Mouse (Mus musculus) adrenal gland, adult 18-20 months (tissue): ENCODE measurements around the gene Atp13a3. TPM values are rescaled to one million over a fixed set of nuclear protein-coding genes. Genes with fewer than 3 reads are reported as not detected.
"Not testable (repeated sequence)": the region's sequence is repeated elsewhere in the genome, so short reads cannot be mapped to it uniquely, and the experiment has no call there.

Experiments used
- DNase-seq, 2 experiments: peaks; one replicate each; pipeline ENCODE4 v3.0.0; 2021 to 2022; ENCODE audit warnings: low spot score in 2 of 2
- total RNA-seq, 2 experiments: library from RNA; stranded (reverse); gene quantifications; 1 replicate in 1 of 2; 2 replicates in 1 of 2; pipeline ENCODE4 v1.2.3; 2021

Gene Atp13a3
- total RNA-seq, 2 experiments from 2014 or later: 91.0 to 99.7 TPM

DNA sequence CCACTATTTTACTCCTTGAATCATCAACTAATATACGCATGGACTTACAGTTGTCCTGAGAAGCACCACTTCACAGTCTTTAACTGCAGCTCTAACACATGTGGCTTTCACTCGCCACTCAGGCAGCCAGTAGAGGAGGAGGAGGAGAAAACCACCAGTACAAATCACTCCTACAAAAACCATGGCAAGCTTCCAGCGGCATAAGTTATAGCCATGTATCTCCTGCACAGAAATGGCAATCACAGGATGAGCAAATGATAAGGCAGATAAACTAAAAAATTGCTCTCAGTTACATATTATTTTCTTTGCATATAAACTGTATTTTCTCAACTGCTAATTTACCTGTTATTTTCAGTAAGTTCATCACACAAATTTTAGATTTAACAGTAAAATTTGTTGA lies 43.2 kb downstream of the Atp13a3 start:
- DNase-seq: no peak

DNA sequence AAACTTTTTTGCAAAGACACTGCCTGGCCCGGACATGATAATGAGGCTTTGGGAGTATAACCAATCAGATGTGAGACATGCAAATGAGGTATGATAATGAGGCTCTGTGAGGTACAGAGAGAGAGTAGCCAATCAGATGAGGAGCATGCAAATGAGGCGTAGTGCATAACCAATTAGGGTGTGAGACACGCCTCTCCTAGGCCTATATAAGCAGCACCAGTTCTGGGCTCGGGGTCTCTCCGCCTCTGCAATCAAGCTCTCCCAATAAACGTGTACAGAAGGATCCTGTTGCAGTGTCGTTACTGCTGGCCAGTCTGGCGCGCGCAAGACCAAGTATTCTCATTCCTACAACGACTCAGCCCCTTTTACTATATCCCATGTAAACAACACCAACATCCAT lies 52.3 kb downstream of the Atp13a3 start:
- not testable (repeated sequence) for DNase-seq

DNA sequence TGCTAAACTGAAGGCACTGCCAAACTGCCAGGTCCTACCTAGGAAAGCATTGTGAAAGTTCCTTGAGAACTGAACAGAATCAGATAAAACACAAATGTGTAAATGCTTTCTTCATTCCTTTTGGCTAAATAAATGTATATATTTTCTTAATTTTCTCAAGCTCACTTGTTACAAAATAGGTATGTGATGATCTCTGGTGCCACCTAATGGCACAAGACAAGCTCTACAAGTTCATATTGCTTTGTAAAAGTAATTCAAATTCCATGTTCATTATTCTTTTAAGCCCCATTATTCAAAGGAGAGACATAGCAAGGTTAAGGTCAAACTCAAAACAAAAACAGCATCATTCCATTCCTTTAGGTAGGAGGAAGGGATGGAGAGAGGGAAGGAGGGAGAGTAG lies 91.5 kb downstream of the Atp13a3 start:
- DNase-seq: no peak

DNA sequence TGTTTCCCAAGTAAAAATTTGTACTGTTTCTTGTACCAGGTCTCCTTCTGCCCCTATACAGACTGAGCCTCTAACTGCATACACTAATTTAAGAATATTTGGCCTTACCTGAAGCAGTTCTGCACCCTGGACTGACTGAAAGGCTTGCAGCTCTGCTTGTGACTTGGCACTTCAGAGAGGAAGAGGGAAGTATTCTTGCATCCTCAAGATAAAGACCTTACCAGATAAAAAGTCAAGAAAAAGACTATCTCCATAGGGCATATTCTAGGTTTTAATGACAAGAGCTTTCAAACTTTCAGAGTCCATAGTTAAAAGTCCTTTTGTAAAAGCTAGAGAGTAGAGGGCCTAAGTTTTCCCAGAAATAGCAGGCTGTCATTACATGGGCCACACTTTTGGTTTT lies 95.1 kb downstream of the Atp13a3 start, which contains the start of gene Gp5:
Gene Gp5, minus strand, starts transcription at position 133 of the 400 bp plus-strand sequence.
- DNase-seq: no peak

DNA sequence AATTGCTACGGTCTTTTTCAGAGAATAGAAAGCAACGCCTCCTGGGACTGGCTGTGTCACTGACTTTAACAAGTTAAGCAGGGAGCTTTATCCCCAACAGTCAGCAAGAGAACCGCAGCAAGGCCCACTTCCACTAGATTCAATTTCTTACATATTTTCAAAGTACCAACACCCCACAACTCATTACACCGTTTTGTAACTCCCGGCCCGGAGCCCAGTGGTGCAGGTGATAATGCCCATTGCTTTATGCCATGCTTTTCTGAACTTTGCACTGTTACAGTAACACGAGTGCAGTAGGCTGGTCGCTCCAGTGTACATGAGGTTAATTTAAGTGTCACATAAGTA lies 95.6 kb downstream of the Atp13a3 start:
- DNase-seq: no peak

DNA sequence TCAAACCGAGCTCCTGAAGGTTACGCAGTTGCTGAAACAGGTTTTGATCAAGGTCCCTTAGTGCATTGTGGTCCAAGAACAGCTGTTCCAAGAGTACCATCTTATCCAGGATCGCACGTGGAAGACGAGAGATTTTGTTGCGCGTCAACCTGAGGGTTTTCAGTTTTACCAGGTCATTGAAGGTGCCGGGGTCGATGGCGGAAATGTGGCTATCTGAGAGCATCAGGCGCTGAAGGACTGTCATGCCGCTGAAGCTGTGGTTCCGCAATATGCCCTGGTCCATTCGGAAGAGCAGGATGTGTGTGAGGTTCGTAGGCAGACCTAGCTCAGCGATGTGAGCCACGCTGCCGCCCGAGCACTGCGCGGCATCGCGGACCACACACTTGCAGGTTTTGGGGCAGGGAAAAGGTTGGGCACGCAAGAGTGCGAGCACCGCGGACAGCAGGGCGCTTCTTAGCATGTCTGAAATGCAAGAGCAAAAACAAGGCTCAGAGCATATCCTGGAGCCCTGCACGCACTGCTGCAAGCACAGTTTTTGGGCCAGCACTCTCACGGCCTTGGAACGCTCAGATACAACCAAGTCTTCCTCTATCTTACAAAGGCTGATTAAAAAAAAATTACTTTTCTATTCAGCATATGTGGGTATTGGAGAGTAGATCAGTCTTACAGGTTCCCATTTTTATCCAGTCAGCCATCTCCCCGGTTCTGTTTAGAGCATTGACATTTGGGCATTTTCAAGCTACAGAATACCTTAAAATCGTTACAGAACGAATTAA lies 96.2 kb downstream of the Atp13a3 start:
- DNase-seq: no peak

DNA sequence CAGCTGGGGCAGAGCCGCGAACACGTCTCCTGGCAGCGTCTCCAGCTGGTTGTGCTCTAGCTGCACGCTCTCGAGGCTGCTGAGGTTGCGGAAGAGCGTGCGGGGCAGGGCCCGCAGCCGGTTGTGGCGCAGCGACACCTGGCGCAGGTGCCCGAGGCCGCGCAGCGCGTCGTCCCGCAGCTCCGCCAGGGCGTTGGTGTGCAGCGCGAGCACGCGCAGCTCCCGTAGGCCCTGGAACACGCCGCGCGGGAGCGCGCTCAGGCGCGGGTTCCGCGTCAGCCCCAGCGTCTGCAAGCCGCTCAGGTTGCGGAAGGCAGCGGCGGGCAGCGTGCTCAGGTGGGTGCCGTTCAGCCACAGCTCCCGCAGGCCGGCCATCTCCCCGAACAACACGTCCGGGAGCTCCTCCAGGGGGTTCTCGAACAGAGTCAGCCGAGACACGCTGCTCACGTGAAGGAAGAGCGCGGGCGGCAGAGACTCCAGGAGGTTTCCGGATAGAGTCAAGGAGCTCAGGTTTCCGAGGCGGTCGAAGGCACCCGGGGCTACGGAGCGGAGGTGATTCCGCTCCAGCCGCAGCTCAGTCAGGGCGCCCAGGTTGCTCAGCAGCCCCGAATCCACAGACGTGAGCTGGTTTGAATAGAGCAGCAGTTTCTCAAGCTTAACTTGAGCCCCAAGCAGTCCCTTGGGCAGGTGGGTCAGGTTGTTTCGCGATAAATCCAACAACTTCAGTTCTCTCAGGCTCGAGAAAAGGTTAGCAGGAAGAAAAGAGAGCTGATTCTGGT lies 97.0 kb downstream of the Atp13a3 start:
- peak; percentile 14 to 31 for DNase-seq

DNA sequence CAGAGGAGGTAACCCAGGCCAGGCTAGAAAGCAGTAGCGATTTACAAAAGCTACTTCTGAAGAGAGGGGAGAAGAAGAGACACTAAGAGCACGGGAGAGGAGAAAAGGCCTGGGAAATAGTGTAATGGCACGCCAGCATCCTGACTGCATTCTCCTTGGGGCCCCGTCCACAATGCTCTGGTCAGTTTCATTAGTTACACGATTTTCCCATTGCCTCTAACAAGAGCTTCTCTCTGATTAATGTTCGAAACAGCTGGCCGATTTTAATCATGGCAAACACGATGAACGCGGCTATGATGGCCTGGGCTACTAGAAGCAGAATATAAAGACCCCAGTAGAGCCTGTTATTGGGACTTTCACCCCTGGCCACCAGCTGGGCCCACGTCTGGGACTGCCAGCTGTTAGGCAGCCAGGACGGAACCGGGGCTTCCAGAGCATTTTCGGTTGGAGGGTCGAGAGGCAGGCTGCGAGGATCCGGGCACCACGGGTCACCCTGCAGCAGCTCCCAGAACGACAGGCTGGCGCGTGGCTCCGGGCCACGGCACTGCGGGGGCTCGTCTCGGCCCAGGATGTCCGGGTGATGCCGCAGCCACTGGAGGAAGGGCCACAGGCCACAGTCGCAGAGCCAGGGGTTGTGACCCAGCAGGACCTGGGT lies 97.7 kb downstream of the Atp13a3 start:
- peak in 1 of 2 experiments; percentile 3 for DNase-seq

DNA sequence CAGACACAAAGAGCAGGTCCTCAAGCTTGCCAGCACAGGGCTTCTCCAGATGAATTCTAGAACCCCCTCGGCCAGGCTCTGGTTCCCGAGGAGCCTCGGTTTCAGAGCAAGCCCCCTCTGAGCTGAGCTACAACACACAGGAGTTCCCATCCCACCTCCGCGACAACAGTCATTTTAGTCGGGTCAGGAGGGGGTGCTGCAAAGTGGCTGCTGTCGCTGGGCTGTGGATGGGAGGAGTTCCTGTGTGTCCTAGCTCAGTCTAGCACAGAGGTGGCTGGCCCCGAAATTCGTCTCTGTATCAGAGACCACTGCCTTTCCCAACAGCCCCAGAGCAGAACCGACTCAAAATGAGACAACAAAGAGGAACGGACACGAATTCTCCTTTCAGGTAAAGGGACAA lies 98.5 kb downstream of the Atp13a3 start:
- DNase-seq: no peak

DNA sequence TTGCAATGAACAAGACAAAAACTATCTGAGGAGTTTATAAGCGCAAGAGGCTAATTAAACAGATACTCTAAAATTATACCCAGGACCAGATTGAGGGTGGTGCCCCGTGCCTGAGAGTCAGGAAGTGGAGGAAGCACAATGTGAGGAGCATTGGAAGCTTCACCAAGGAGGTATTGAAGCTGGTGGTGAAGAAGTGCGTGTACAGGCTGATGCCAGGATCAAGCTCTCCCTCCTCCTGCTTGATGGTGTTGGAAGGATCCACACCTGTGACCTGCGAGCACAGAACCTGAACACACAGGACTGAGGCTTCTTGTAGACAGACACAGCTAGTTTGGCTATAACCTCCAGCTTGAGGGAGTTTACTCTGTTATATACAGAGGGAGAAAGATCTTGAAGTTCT lies 99.7 kb downstream of the Atp13a3 start:
- DNase-seq: no peak

DNA sequence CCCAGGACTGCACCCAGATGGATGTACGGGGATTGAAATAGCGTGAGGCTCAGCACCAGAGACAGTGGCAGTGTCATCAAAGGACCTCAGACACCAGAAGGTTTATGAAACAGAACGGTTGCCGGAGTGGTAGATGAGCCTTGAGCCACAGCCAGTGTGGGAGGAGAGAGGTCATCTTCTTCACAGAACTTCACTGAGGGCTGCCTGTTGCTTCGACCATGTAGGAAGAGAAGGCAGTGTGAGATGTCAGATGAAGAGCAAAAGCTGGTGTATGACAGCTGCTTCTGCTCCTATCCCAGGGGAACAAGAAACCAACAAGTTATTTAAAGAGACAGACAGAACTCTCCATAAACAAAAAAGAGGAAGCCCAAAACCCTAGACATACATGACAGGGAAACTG lies 101.5 kb downstream of the Atp13a3 start:
- no peak for DNase-seq

DNA sequence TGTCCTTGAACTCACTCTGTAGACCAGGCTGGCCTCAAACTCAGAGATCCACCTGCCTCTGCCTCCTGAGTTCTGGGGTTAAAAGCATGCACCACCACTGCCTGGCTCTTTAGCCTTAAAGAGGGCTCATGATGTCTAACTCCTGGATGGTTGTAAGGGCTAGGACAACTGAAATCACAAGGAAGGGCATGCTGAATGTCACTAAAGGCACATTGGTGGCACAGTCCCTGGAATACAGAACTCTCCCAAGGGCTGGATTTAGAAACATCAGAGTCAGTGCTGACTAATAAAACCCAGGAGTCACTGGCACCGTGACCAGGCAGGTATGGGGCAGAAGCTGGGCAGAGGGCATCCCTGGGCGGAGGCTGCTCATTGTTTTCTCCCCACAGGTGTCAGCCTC lies 102.4 kb downstream of the Atp13a3 start:
- no peak for DNase-seq

DNA sequence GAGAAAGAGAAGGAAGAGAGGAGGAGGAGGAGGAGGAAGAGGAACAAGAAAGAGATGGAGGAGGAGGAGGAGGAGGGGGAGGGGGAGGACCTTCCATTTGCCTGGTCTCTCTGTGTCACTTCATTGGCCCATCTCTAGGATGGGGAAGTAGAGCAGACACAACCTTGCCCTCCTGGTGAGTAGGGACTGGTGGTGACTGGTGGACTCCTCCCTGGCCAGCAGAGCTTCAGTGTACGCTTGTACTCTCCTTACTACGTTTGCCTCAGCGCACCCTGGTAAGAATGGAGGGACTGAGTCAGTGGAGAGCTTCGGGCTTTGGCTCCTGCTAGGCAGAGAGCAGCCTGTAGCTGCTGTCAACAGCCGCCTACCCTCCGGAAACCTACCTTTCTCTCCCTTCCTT lies 103.1 kb downstream of the Atp13a3 start:
- no peak for DNase-seq

DNA sequence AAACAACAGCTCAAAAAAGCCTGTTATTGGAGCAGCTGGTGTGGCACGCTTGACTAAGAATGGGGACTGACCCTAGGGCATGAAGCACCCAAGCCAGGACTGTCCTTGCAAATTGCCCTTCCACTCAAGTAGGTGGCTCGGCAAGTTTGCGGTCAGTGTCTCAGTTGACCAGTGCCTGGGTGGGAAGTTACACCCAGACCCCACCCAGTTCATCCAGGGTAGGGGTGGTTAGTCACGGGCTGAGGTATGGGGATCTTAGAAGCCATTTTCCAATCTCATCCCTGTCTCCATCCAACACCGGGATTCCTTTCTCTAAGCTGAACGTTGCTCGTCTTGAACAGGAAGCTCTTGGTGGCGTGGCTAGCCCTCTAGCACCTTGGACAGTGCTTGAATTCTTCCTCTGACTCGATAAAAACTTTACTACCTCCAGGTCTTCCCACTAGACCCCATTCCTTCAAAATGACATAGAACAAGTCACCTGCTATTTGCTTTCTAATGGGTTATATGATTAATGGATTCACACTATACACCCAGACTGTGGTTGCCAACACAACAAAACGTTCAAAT lies 106.0 kb downstream of the Atp13a3 start:
- no peak for DNase-seq

DNA sequence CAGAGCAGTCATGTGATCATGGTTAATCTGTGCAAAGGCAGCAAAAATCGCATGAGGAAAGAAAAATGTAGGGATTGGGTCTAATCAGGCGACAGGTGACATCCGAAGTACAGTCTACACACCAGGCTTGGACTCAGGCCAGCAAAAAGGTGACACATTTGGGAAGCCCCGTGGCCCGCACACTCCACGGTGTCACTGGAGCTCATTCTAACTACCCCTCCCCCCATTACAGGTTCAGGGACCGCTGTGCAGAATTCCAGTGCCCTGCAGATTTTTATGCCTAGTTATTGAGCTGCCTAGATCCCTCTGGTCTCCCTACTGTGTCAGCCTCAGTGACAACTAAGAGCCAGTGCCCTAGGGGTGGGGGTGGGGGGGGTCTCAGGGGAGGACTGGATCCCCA lies 108.3 kb downstream of the Atp13a3 start:
- no peak for DNase-seq

DNA sequence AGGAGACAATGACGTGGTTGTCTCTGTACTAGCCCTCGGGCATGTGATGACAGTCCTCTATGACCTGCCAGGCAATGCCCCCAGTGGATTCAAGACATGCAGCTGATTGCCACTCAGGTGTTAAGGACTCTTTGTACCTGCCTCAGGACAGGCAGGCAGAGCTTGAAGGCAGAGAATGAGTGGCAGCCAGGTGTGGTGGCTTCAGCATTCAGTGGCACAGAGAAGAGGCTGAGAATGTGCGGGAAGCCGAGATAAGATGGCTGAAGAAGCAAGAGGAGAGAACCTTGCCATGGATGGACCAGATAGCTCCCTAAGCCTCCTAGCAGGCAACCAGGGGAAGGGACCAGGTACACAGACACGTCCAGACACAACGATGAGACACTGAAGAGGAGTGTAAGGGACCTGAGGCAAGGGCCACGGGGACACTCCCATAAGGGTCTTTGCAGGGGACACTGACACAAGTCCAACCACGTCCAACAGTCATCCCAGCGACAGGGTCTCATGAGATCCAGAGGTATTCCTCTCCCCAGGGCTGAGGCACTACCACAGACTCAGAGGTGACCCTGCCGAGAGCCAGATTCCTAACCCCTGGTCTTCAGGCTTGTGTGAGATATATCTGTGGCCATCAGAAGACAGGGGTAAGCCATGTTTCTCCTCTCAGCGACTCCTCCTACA lies 109.0 kb downstream of the Atp13a3 start:
- DNase-seq: no peak

DNA sequence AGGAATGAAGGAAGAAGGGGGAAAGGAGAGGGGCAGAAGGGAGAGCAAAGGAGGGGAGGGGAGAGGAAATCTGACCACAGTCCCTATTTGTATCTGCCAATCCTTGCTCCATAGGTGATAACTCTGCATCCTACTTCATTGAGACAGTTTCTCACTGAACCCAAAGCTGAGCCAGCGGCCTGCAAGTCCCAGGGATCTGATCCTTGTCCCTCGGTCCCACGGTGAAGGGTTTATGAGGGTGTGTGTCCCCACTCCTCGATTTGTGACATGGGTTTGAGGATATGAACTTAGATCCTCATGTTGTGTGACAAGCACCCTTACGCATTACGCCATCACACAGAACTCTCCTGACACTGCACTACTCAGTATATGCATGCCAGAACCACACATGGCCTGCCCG lies 110.7 kb downstream of the Atp13a3 start:
- DNase-seq: no peak

DNA sequence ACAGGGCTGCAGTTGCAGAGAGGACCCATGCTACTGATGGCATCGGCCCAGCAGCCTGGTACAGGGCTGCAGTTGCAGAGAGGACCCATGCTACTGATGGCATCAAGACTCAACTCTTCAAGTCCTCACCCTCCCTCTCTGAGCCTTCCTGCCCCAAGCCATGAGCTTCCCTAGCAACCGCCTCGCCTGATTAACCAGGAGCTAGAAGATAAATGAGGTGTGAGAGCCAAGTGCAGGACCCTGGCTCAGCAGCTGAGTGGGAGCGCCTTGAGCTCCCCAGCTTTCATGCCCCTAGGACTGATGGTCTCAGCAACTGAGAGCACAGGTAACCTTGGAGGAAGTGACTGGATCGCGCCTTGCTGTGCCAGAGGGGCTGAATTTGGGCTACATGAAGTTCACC lies 115.3 kb downstream of the Atp13a3 start:
- no peak for DNase-seq

DNA sequence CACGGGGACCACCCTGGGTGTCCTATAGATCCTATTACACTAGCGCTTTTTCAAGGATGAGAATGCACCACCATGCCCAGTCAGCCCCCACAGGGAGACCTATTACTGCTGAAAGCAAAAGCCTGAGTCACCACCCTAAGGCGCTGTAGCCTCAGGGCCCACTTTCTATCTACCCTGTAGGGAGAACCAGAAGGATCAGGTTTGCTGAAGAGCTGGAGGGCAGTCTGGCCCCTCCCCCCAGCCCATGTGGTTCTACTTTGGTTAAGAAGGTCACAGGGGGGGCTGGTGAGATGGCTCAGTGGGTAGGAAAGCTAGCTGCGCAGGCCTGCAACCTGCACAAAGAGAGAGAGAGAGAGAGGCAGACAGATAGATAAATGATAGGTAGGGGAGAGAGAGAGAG lies 120.1 kb downstream of the Atp13a3 start:
- DNase-seq: no peak

DNA sequence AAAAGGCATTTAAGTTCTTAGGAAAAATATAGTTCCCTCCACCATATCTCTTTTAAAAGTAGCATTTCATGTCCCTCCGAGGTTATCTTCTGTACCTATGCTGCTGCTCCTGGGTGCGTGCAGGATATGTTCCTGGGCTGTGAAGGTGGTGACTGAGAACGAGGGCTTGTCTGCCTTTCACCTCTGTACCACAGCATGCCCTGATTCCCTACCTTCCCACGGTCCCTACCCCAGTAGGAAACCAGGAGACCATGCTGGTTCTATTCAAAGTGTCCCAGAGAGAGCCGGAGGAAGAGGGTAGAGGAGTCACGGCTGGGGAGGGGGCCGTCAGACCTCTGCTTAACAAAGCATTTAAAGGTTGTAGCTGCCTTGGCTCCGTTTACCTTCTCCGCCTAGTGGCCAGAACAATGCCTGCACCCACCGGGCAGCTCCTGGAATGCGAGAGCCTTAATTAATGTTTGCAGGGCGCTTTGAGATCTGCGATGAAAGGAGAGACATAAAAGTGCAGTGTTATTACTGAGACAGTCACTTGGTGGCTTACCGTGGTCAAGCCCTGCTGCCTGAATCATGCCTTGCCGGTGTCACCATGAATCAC lies 121.9 kb downstream of the Atp13a3 start:
- no peak for DNase-seq
